Mouse (Mus musculus) kidney, adult 9 months (tissue): Measurements from ENCODE around the gene Cdk9.
A peak's percentile ranks its signal among the peaks of the same experiment; 100 is the strongest.

Experiments
- DNase-seq: peaks from one replicate; pipeline ENCODE4 v3.0.0; 2022

Gene Cdk9

GRCm38 (mm10) chr2:32705018-32705417 is 7.9 kb downstream of the Cdk9 start:
- no peak for DNase-seq

DNA sequence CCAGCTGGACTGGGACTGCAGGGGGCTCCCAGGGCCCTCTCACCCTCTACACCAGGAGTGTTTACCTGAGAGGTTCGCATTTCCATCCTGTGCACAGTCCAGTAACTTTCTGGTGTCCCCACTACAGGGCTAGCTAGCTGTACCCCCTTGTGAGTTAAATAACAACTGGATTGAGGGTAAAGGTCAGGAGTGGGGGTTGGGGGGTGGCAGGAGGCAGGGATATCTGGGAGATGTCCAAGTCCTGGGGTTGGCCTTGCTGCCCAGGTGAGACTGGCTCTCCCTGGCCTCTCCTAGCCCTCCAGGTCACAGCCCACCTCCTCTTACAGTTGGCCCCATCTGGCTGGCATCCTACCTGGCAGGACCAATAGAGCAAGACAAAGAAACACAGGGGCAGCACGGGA is 8.9 kb downstream of the Cdk9 start, which contains the start of gene Fpgs:
Gene Fpgs, minus strand, starts transcription at position 125 of the 401 bp plus-strand sequence.
- peak; percentile 96 for DNase-seq

DNA sequence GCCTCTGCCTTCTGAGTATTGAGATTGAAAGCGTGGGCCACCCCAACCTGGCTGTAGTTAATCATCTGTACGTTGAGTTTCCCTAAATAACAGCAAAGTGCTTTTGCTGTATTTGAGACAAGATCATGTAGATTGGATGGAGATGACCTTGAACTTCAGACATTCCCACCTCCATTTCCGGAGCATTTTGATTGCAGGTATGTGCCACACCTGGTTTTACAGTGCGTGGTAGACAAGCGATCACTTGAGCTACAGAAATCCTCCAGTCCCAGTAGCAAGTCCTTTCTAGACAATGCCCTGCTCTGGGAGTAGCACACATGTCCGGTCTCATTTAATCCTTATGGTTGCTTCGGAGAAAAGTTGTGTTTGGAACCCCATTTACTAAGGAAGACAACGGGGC is 9.8 kb downstream of the Cdk9 start:
- no peak for DNase-seq

DNA sequence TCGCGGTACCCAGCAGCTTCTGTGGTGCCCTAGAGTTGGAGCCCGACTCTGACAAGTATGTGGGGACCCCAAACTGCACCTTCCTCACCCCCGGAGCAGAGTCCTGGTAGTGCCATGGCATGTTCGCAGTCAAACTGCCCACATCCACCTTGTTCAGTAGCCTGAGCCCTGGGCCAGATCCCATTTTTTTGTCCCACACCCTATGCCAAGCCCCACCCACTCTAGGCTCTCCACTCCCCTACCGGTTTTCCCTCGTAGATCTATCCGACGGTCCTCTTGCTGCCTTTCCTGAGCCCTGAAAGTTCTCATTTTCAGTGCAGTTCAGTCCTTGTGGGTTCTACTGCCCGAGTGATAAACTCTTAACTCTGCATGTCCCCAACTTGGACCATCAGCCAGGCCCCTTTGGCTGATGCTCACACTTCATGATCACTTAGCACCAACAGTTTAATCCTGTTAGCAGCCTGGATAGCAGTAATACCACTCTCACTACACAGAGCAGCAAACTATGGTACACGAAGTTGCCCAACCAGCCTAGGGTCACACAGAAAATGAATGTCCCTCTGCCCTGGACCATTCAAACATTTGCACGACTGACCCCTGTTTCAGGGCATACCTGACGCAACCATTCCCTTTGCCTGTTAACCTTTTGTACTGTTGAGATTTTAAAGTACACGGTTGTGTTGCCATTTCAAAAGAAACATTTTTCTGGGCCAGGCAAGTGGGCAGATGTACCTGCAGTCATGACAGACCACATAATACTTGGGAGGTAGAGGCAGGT is 11.7 kb downstream of the Cdk9 start:
- DNase-seq, result peak; percentile 67

- no peak for DNase-seq
These were observed 13.2 kb downstream of the Cdk9 start for GRCm38 (mm10) chr2:32699680-32700079.

DNA sequence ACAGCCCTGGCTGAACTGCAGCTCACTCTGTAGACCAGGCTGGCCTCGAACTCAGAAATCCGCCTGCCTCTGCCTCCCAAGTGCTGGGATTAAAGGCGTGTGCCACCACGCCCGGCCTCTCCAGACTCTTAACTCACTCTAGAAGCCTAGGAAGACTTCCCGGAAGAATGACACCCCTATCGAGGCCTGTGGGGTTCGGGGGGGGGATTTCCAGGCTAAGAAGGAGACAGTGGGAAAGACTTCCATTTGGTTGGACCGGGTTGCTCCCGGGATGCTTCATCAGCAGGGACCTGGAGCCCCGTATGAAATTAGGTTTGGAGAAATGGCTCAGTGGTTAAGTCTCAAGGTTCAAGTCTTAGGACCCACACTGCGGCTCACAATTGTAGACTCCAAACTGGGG is 18.2 kb downstream of the Cdk9 start:
- no peak for DNase-seq

- peak; percentile 95 for DNase-seq
These were observed 19.0 kb downstream of the Cdk9 start for GRCm38 (mm10) chr2:32693823-32694411.

DNA sequence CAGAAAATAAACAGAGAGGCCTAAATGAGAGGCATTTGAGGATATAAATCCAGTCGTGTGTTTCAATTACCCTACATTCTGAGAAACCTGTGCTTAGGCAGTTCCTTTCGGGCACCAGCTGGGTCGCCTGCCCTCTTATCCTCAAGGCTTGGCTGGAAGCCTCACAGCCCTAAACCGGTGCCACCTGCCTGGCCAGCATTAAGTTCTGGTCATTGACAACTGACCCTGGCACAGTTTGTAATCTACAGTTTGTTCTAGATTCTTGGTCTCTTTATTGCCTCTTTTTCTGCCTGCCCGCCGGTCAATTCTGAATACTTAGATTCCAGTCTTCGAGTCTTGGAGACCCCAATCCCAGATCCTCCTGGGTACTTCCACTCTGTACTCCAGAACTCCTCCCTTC is 19.6 kb downstream of the Cdk9 start:
- peak; percentile 74 for DNase-seq

DNA sequence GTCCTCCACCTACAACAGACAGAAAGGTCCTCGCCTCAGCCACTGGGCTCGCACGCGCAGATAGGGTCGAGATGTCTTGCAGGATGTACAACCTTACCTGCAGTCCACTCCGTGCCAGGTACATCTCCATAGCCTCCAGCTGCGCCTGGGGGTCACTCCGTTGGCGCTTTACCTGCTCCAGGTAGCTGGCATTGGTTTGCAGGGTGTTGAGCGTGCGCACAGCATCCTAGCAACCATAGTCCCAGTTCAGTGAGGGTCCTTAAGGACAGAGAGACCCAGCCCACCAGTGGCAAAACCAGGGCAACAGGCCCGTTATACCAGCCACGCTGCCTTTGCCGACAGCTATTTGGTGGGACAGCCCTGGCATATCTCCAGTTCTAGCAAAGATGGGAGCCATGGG is 20.4 kb downstream of the Cdk9 start:
- DNase-seq, result no peak

DNA sequence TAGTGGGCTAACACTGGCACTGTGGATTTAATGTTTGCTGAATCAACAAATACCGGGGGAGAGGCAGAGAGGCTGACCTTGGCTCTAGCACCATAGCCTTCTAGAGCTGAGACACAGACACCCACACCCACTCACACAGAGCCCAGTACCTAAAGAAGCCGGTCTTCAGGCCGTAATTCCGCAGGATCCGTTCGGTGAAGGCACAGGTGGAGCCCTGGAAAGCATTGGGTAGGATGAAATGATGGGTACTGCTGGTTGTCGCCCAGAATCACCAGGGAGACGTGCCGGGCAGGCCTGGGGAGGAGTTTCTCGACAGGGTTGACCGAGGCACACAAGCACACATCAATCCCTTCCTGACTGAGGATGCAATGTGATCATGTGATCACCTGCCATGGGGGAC is 21.8 kb downstream of the Cdk9 start:
- no peak for DNase-seq

DNA sequence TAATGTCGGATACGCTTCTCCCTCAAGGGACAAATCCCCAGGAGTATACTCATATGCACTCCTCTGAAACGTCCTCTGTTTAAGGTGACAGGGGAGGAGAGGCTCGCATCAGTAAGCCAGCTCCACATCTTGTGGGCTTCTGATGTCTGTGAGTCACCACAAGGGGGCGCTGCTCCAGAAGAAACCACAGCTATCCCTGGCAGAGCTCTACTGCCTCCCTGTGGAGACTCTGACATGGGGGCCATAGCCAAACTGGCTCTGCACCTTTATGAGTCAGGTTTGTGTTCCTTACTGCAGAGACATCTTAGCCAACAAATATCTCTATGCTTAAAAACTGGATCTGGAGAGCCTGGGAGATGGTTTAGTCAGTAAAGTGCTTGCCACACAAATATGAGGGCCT is 23.5 kb downstream of the Cdk9 start:
- DNase-seq, result peak; percentile 94

GRCm38 (mm10) chr2:32687562-32687961 is 25.3 kb downstream of the Cdk9 start:
- no peak for DNase-seq

DNA sequence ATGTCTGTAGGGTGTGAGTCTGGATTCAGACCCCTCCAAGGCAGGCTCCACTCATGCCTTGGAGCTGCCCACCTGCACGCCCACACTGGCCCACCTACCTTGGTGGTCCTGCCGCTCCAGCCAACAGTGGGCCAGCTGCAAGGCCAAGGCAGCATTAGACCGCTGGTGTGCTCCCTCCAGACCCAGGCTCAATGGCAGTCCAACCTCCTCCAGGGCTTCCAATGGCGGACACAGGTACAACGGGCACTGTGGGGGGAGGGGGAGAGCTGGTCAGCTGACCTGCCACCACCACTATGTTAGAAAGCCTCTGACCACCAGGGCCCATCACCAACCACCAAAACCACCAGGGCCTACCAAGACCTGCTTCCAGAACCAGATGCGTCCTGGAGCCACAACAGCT is 26.2 kb downstream of the Cdk9 start:
- DNase-seq, result no peak

DNA sequence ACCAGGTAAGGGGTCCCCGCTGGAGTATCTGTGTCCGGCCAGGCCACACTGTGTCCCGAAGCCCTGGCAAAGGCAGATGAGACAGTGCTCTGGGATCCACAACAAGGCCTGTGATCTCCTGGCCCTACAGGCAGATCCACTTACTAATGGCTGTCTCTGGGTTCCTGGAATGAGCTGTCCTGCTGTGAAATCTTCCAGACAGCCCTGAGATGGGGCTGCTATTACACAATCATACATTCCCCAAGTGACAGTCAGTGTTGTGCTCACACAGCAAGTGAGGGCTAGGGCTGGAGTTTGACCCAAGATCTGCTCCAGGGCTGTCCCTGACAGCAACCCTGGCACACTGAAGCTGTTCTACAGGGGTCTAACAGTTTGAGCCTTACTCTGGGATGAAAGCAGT is 27.1 kb downstream of the Cdk9 start:
- DNase-seq, result no peak

DNA sequence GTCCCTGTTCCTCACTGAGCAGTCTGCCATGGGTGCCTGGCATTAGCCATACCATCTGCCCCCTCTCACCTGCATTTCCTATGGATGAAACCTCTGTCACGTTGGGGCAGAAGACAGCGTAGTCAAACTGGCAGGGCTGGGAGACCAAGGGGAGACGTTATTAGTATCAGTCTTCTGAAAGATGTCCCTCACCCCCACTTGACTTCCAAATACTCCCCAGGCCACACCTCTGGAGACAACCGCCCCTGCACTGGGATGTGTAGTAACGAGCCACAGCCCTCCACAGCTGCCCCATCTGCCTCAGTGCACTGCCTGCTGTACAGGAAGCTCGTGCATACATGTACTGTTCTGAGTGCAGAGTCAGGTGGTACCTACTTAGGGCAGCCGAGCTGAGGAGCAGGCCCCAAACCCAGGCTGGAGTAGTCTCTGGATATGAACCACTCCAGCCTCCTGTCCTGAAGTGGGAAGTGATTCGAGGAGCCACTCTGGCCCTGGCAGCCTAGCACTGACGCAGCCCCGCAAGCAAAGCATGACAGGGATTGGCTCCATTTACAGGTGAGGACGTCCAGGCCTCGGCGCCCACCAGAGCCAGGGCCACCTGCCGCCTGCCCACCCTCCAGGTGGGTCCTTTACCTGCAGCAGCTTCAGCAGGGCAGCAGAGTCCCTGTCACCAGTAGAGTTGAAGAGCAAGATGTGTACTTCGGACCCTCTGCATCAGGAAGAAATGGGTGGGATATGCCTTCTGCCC is 28.0 kb downstream of the Cdk9 start:
- DNase-seq, result no peak

DNA sequence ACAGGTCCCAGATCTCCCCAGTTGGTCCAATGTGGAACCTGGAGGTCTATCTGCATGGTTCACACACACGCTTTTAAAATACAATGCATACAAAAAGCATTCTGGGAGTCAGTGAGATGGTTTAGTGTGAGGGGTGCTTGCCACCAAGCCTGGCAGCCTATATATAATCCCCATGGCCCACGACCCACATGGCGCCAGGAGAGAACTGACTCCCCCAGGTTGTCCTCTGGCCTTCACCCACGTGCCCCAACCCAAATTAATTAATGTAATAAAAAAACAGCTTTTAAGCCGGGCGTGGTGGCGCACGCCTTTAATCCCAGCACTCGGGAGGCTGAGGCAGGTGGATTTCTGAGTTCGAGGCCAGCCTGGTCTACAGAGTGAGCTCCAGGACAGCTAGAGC is 29.2 kb downstream of the Cdk9 start:
- no peak for DNase-seq

GRCm38 (mm10) chr2:32682721-32683417 is 30.0 kb downstream of the Cdk9 start:
- DNase-seq, result no peak

DNA sequence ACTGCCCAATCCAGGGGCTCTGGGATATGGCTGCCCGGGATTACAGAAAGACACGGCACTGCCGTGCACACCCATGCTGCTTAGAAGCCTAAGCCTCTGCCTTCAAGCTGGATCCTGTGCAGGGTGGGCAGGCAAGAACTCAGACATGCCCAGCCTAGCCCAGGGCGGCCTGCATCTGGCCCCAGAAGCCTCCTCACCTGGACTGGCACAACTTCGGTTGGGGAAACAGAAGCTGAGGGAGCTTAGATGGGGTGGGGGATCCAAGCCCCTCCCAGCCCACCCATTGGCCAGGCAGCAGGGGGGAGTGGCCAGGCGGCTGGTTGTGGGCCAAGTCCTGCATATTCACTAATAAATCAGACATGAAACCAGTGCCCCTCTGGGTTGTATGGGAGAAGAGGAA is 31.1 kb downstream of the Cdk9 start:
- DNase-seq, result no peak

GRCm38 (mm10) chr2:32680961-32681650 is 31.8 kb downstream of the Cdk9 start:
- DNase-seq, result no peak

DNA sequence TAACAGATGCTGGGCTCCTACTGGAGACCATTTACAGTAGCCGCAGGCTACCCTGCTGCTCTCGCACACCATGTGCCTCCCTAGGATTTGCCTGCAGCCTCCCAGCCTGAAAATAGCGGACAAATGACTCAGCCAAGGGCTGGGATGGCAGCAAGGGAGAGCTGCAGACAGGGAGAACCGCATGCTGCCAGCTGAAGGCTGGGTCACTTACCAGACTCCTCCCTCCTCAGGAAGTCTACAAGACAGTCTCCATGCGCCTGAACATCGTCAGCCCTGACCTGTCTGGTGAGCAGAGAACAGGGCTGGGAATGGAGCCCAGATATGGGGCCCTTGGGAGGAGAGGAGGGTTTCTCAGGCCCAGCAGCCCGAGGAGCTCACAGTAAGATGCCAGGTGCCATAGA is 32.8 kb downstream of the Cdk9 start:
- no peak for DNase-seq

DNA sequence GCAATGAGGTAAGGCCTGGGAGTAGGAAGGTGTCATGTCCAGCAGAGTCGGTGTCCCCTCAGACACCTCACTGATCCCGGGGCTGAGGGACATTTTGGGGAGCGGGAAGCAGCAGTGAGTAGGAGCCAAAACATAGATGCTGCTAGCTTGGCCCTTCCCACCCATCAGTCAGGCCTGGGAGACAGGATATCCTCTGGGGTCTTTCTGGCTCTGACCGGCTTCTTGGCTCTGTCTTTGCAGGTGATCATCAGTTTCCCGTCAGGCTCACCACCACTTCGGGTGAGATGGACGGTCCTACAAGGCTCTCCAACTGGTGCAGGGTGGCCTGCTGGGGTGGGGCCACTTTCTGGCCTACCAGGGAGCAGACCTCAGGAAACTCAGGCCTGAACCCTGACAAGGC is 35.2 kb downstream of the Cdk9 start:
- no peak for DNase-seq

DNA sequence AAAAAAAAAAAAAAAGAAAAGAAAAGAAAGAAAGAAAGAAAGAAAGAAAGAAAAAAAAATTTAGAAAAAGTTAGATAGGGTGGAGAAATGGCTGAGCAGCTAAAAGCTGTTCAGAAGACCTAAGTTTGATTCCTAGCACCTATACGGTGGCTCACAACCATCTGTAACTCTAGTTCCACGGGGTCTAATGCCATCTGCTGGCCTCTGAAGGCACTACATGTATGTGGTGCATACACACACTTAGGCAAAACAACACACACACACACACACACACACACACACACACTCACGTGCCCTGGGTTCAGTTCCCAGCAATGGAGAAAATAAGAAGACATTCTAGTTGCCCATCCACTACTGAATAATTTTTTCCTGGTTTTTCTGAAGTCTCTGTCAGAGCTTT is 36.1 kb downstream of the Cdk9 start:
- DNase-seq, result no peak
